Mouse (Mus musculus): Measurements from ENCODE around the gene Tekt4. TPM values are rescaled to one million over a fixed set of nuclear protein-coding genes. Genes with fewer than 3 reads are reported as not detected.
A peak's percentile ranks its signal among the peaks of the same experiment; 100 is the strongest.

Tekt4 gene
- not detected in 2 replicates for polyA plus RNA-seq (2015; fragmentation: Nextera tagmentation; extraction: Ambion mirVana)

GRCm38 (mm10) chr17:25454272-25454671 is at the start of gene Tekt4:
Gene Tekt4, plus strand, starts transcription at chr17:25454615.
- H3K9ac ChIP-seq (ENCODE audit: low read depth, low read length) = 0 out of 2 replicates have a peak within 1 kb of the TSS, but pooled peaks have one; percentile 6
- no peaks in the 10 kb centered on the region for H3K27me3 ChIP-seq (replicated peaks; ENCODE audit: control insufficient read depth, insufficient read depth, low read length)
- no peak for ATAC-seq
- H3K4me3 ChIP-seq (ENCODE audit: low read length) = no peak within 1 kb of the TSS
- H3K4me1 ChIP-seq (ENCODE audit: control insufficient read depth, insufficient read depth, low read length) = no peaks in the 10 kb centered on the region
- 37% methylated on average over 2 of the region's 2 CpGs for WGBS
- no peaks in the 10 kb centered on the region for H3K9me3 ChIP-seq (ENCODE audit: control insufficient read depth, low read length)
- no peak within 1 kb of the TSS for H3K27ac ChIP-seq (ENCODE audit: low read length)
- no peak within 1 kb of the TSS for H3K4me2 ChIP-seq (ENCODE audit: low read depth, low read length)
- no peaks in the 10 kb centered on the region for H3K36me3 ChIP-seq (ENCODE audit: control insufficient read depth, insufficient read depth, low read length)

GRCm38 (mm10) chr17:25405224-25405895 is 49.1 kb upstream of the Tekt4 start:
- Histone ChIP-seq H3K9me3 (ENCODE audit: control insufficient read depth, low read length) (no peaks in the 10 kb centered on the region), H3K4me1 (ENCODE audit: control insufficient read depth, insufficient read depth, low read length) (peaks cover 31% of the 10 kb centered on the region), H3K36me3 (ENCODE audit: control insufficient read depth, insufficient read depth, low read length) (no peaks in the 10 kb centered on the region), H3K4me2 (ENCODE audit: low read depth, low read length) (no peak overlapping the region), H3K27me3 (replicated peaks; ENCODE audit: control insufficient read depth, insufficient read depth, low read length) (no peaks in the 10 kb centered on the region), H3K27ac (ENCODE audit: low read length) (peak overlapping the region; percentile 63), H3K4me3 (ENCODE audit: low read length) (no peak overlapping the region), H3K9ac (ENCODE audit: low read depth, low read length) (peak overlapping the region; percentile 32; the same call in 1 of the 2 replicates)
- ATAC-seq = peak; percentile 79
- WGBS = 6% methylated on average over 10 of the region's 10 CpGs

GRCm38 (mm10) chr17:25406011-25406441 is 48.4 kb upstream of the Tekt4 start:
- Histone ChIP-seq H3K4me1 (ENCODE audit: control insufficient read depth, insufficient read depth, low read length) (peaks cover 31% of the 10 kb centered on the region), H3K27me3 (replicated peaks; ENCODE audit: control insufficient read depth, insufficient read depth, low read length) (no peaks in the 10 kb centered on the region), H3K9me3 (ENCODE audit: control insufficient read depth, low read length) (no peaks in the 10 kb centered on the region), H3K36me3 (ENCODE audit: control insufficient read depth, insufficient read depth, low read length) (no peaks in the 10 kb centered on the region), H3K4me3 (ENCODE audit: low read length) (no peak overlapping the region), H3K4me2 (ENCODE audit: low read depth, low read length) (no peak overlapping the region), H3K27ac (ENCODE audit: low read length) (peak overlapping the region; percentile 63), H3K9ac (ENCODE audit: low read depth, low read length) (peak overlapping the region; percentile 32; the same call in 1 of the 2 replicates)
- WGBS = 31% methylated on average over 6 of the region's 6 CpGs
- ATAC-seq = no peak

- Histone ChIP-seq H3K36me3 (ENCODE audit: control insufficient read depth, insufficient read depth, low read length) (no peaks in the 10 kb centered on the region), H3K27ac (ENCODE audit: low read length) (no peak overlapping the region), H3K27me3 (replicated peaks; ENCODE audit: control insufficient read depth, insufficient read depth, low read length) (no peaks in the 10 kb centered on the region), H3K4me2 (ENCODE audit: low read depth, low read length) (no peak overlapping the region), H3K9me3 (ENCODE audit: control insufficient read depth, low read length) (no peaks in the 10 kb centered on the region), H3K4me1 (ENCODE audit: control insufficient read depth, insufficient read depth, low read length) (peaks cover 31% of the 10 kb centered on the region), H3K4me3 (ENCODE audit: low read length) (no peak overlapping the region), H3K9ac (ENCODE audit: low read depth, low read length) (no peak overlapping the region)
- ATAC-seq = no peak
- WGBS = 58% methylated on average over 4 of the region's 4 CpGs
Observed at GRCm38 (mm10) chr17:25407352-25407751, 47.1 kb upstream of the Tekt4 start.

- H3K27ac ChIP-seq (ENCODE audit: low read length) = no peak overlapping the region
- H3K4me2 ChIP-seq (ENCODE audit: low read depth, low read length) = no peak overlapping the region
- no peaks in the 10 kb centered on the region for H3K36me3 ChIP-seq (ENCODE audit: control insufficient read depth, insufficient read depth, low read length)
- H3K9me3 ChIP-seq (ENCODE audit: control insufficient read depth, low read length) = no peaks in the 10 kb centered on the region
- 84% methylated on average over 7 of the region's 7 CpGs for WGBS
- no peak overlapping the region for H3K4me3 ChIP-seq (ENCODE audit: low read length)
- H3K4me1 ChIP-seq (ENCODE audit: control insufficient read depth, insufficient read depth, low read length) = peaks cover 31% of the 10 kb centered on the region
- no peak for ATAC-seq
- no peak overlapping the region for H3K9ac ChIP-seq (ENCODE audit: low read depth, low read length)
- no peaks in the 10 kb centered on the region for H3K27me3 ChIP-seq (replicated peaks; ENCODE audit: control insufficient read depth, insufficient read depth, low read length)
Observed at GRCm38 (mm10) chr17:25408302-25408999, 46.0 kb upstream of the Tekt4 start.

- H3K36me3 ChIP-seq (ENCODE audit: control insufficient read depth, insufficient read depth, low read length) = no peaks in the 10 kb centered on the region
- H3K4me2 ChIP-seq (ENCODE audit: low read depth, low read length) = no peak overlapping the region
- ATAC-seq = no peak
- no peaks in the 10 kb centered on the region for H3K27me3 ChIP-seq (replicated peaks; ENCODE audit: control insufficient read depth, insufficient read depth, low read length)
- WGBS = 73% methylated on average over 7 of the region's 7 CpGs
- H3K9ac ChIP-seq (ENCODE audit: low read depth, low read length) = no peak overlapping the region
- peaks cover 30% of the 10 kb centered on the region for H3K4me1 ChIP-seq (ENCODE audit: control insufficient read depth, insufficient read depth, low read length)
- no peak overlapping the region for H3K4me3 ChIP-seq (ENCODE audit: low read length)
- H3K27ac ChIP-seq (ENCODE audit: low read length) = no peak overlapping the region
- no peaks in the 10 kb centered on the region for H3K9me3 ChIP-seq (ENCODE audit: control insufficient read depth, low read length)
Observed at GRCm38 (mm10) chr17:25409621-25410020, 44.8 kb upstream of the Tekt4 start.

- Histone ChIP-seq H3K36me3 (ENCODE audit: control insufficient read depth, insufficient read depth, low read length) (no peaks in the 10 kb centered on the region), H3K4me1 (ENCODE audit: control insufficient read depth, insufficient read depth, low read length) (peaks cover 30% of the 10 kb centered on the region)
- WGBS = 67% methylated on average over 6 of the region's 6 CpGs
Observed at GRCm38 (mm10) chr17:25410180-25410579, 44.2 kb upstream of the Tekt4 start.

GRCm38 (mm10) chr17:25410786-25411185 is 43.6 kb upstream of the Tekt4 start:
- H3K4me1 ChIP-seq (ENCODE audit: control insufficient read depth, insufficient read depth, low read length) = peaks cover 30% of the 10 kb centered on the region
- H3K27ac ChIP-seq (ENCODE audit: low read length) = no peak overlapping the region
- 37% methylated on average over 7 of the region's 7 CpGs for WGBS
- H3K4me3 ChIP-seq (ENCODE audit: low read length) = no peak overlapping the region
- H3K4me2 ChIP-seq (ENCODE audit: low read depth, low read length) = no peak overlapping the region
- H3K9me3 ChIP-seq (ENCODE audit: control insufficient read depth, low read length) = no peaks in the 10 kb centered on the region
- no peak overlapping the region for H3K9ac ChIP-seq (ENCODE audit: low read depth, low read length)
- H3K36me3 ChIP-seq (ENCODE audit: control insufficient read depth, insufficient read depth, low read length) = no peaks in the 10 kb centered on the region
- ATAC-seq = no peak
- H3K27me3 ChIP-seq (replicated peaks; ENCODE audit: control insufficient read depth, insufficient read depth, low read length) = no peaks in the 10 kb centered on the region

More at GRCm38 (mm10) chr17:25410180-25410579, 44.2 kb upstream of the Tekt4 start:
- Histone ChIP-seq H3K4me2 (ENCODE audit: low read depth, low read length) (no peak overlapping the region), H3K27me3 (replicated peaks; ENCODE audit: control insufficient read depth, insufficient read depth, low read length) (no peaks in the 10 kb centered on the region), H3K4me3 (ENCODE audit: low read length) (no peak overlapping the region), H3K9ac (ENCODE audit: low read depth, low read length) (no peak overlapping the region), H3K27ac (ENCODE audit: low read length) (no peak overlapping the region), H3K9me3 (ENCODE audit: control insufficient read depth, low read length) (no peaks in the 10 kb centered on the region)
- ATAC-seq = no peak

GRCm38 (mm10) chr17:25411251-25411650 is 43.2 kb upstream of the Tekt4 start:
- 51% methylated on average over 4 of the region's 4 CpGs for WGBS
- Histone ChIP-seq H3K4me1 (ENCODE audit: control insufficient read depth, insufficient read depth, low read length) (peaks cover 30% of the 10 kb centered on the region), H3K36me3 (ENCODE audit: control insufficient read depth, insufficient read depth, low read length) (no peaks in the 10 kb centered on the region), H3K27ac (ENCODE audit: low read length) (no peak overlapping the region), H3K4me3 (ENCODE audit: low read length) (no peak overlapping the region), H3K9me3 (ENCODE audit: control insufficient read depth, low read length) (no peaks in the 10 kb centered on the region), H3K9ac (ENCODE audit: low read depth, low read length) (no peak overlapping the region), H3K27me3 (replicated peaks; ENCODE audit: control insufficient read depth, insufficient read depth, low read length) (no peaks in the 10 kb centered on the region), H3K4me2 (ENCODE audit: low read depth, low read length) (no peak overlapping the region)
- no peak for ATAC-seq

Measured in intestine, embryonic 16.5 days (tissue).